Mouse (Mus musculus): Measurements from ENCODE around the gene Mob1b.

The Mob1b gene

DNA sequence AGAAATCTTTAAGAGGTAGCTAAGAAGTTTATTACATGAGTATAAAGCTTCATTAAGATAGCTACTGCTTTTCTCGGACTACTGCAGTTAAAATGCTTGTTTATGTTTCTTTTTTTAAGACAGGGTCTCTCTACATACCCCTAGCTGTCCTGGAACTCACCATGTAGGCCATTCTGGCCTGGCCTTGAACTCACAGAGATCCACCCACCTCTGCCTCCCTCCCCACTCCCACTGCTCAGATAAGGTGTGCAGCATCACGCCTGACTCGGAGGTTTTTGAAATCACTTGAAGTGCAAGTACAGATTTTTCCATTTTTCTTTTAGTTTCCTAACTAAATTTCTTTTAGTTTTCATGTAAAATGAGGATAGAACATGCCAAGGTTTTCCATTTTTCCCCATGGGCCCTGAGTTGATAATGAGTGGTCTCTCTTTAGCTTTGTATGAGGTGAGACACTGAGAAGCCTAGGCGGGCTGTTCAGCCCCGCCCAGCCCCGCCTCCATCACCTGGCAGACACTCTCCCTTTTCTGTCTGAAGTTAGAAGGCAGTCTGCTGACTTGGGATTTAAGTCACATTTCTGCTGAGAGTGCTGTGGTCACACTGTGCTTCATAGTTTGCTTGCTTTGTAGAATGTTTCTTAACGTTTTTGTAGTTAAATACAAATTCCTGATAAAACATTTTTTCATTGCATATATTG is 61.6 kb downstream of the Mob1b start:
- no peak for DNase-seq (ENCODE audit: low spot score in 2 of 2)

DNA sequence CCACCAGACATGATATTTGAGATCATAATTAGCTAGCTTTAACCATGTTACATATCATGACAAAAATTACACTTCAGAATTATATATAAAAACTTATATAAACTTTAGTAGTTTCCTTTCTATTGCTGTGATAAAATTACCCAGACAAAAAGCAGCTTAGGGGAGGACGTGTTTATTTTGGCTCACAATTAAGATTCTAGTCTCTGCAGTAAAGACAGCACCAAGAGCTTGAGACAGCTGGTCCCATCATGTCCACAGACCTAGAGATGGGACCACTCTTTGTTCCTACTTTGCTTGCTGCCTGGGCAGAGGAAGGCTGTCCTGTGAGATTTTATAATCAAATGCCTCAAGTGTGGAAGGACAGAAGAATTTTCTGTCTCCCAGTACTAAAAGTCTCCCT is 64.4 kb downstream of the Mob1b start:
- DNase-seq (ENCODE audit: low spot score in 2 of 2): no peak

DNA sequence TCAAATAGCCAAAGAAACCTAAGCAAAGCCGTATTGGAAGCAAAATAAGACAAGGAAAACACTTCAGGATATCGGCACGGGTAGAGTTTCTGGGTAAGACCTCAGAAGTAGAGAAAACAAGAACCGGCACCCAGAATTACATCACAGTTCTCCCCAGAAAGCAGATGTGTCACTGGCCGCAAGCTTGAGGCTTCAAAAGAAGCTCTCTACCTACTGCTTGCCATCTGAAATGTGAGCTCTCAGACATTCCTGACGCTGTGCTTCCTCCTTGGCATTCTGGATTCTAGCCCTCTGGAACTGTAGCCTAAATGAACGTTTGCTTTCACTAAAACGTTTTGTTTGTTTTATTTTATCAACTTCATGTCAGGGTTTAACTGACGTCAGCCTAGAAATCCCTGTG is 70.0 kb downstream of the Mob1b start:
- no peak for DNase-seq (ENCODE audit: low spot score in 2 of 2)

DNA sequence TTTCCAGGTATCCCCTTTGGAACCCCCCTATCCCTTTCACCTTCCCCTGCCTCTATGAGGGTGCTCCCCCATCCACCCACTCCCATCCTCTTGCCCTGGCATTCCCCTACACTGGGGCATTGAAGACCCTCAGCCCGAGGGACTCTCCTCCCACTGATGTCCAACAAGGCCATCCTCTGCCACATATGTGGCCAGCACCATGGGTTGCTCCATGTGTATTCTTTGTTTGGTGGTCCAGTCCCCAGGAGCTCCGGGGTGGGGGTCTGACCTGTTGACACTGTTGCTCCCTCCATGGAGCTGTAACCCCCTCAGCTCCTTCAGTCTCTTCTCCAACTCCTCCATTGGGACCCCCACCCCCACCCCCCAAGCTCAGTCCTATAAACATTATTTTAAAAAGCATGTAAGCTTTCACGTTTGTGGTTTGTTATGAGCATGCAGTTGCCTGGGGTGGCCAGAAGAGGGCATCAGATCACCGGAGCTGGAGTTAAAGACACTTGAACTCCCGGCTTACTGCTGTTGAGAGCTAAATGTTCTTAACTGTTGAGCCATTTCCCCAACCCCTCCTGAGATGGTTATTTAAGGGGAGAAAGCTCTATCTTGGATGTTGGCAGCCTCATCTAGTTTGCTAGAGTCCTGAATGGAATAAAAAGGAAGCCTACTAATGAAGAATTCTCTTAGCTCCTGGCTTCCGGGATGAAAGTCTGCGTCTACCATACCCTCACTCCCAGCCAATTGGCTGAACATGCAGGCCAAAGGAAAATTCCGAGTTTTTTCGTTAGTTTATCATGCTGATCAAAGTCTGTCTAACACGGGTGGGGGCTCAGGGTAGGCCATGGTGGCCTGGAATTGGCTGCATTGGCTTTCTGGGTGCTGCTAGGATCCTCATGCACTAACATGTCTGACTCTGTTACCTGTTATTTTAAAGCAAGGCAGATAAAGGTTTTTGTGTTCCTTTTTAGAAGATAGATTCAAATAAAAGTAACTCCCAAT is 70.9 kb downstream of the Mob1b start:
- peak in 1 of 2 experiments; percentile 55 for DNase-seq (ENCODE audit: low spot score in 2 of 2)

DNA sequence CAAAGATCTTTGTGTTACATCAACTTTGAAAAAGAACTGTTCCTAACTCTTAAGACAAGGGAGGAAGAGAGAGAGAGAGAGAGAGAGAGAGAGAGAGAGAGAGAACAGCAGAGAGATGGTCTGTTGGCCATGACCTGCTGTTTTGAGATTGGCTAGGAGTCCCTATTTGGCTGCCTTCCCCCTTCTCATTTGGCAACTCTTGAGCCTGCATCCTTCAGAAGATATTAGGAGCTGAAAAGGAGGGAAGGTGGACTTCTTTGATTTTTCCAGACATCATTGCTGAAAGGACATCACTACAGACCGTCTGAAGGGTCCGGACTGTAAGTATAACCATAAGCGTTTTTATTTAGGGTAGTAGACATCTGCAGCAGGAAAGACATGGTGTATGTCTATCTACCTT is 73.0 kb downstream of the Mob1b start:
- no peak for DNase-seq (ENCODE audit: low spot score in 2 of 2)

DNA sequence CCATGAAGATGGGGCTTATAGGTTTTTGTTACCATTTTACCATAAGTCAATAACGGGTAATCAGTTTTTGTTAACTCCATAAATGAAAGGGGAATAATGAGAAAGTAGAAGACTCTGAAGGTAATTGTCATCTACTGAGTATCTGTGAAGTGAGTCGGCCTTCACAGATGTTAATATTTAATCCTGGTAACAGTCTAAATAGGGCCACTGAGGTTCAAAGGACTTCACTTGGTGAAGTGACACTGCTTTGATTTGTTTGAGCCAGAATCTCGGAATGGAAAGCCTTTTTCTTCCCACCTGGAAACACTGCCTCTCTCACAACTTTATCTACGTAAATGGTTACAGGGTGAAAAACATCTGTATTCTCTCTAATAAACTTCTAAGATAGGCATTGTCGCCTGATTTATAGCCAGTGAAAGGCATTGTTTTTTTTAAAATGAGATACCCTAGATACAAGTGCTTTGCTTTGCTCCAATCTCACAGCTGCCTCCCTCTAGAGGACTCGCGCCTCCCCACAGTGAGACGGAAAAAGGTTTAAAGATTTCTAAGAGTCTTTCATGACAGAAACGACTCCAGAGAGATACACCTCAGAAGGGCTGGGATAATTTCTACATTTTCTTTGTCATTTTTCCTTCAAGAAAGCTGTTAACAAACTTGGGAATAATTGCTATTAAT is 75.4 kb downstream of the Mob1b start:
- DNase-seq (ENCODE audit: low spot score in 2 of 2): no peak

DNA sequence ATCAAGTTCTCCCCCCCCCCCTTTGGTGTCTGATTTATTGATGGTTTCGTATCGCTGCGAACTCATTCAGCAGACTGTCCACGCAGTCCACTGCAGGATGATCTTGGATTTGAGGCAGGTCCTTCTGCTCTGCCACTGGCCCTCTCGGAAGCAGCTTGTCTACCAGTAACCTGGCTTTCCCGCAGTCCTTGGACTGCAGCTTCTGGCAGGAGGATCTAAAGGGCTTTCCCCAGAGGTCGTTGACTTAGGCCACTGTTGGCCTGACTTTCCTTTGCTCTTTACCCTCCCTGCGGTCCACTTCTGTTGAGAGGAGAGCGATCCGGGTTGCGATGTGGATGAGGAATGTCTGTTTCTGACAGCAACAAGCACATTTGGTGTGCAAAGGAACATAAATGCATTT is 75.9 kb downstream of the Mob1b start:
- no peak for DNase-seq (ENCODE audit: low spot score in 2 of 2)

DNA sequence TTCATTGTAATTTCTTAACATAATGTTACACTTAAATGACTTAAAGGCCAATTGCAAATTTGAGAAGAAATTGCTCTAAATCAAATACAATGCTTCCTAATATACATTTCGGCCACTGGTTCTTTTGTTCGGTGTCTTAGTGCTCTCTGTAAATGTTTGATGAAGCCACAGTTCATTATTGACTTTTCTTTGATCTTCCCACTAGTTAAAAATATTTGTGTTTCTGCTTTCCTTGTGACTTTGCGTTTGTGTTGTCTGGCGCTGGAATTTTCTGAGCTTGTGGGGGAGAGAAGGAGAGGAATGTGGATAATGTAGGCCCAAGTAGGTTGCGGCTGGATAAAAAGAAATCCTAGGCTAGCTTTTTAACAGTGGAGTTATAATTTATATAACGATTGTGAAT is 76.5 kb downstream of the Mob1b start:
- DNase-seq (ENCODE audit: low spot score in 2 of 2): no peak

DNA sequence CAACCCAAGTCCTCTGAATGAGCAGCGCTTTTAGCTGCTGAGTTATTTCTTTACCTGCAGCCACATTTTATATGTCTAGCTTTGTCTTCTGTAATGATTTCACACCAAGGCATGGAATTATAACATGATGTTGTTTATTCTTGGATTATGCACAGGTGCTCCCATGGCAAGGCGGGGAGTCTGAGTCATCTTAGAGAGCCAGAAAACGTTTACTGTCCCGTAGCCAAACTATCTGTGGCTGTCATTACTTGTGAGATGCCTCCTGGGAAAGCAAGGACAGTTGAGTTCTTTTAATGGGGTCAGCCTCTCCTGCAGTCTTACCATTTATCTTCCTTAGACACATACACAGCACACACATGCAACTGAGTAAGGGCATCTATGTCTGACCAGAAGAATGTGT is 85.0 kb downstream of the Mob1b start:
- no peak for DNase-seq (ENCODE audit: low spot score in 2 of 2)

DNA sequence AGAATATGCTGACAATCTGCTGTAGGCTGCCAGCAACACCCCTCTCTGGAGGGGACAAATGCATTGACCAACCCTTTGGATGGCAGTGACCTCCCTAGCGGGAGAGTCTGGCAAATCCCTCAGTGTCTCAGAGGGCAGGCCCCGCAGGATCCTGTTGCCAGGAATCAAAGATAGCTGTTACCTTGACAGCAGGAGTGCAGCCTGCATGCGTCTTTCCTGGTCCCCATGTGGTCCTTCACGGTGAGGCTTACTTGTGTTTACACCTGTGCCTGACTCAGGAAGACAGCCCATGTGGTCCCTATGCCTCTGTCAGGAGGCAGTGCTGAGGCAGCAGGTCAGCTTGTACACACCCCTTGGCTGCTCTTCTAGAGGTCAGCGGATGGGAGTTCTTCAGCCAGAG is 85.6 kb downstream of the Mob1b start:
- no peak for DNase-seq (ENCODE audit: low spot score in 2 of 2)

DNA sequence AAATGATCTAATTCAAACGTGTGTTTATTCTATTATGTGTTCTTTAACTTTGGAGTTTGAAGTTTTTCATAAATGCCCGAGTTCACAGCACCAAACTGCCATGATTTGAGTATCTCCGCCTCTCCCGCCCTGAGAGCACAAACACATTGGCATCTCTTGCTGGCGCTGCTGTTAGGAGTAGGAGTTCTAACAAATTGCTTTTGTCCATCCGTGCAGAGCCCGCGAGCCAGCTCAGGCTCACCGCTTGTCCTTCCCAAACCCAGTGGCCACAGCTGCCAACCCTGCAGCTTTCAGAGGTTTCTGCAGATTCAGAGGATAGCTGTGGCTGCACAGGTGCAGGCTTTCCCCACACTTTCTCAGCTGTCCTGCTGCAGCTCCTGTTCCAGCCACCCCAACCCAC is 86.7 kb downstream of the Mob1b start:
- DNase-seq (ENCODE audit: low spot score in 2 of 2): no peak

DNA sequence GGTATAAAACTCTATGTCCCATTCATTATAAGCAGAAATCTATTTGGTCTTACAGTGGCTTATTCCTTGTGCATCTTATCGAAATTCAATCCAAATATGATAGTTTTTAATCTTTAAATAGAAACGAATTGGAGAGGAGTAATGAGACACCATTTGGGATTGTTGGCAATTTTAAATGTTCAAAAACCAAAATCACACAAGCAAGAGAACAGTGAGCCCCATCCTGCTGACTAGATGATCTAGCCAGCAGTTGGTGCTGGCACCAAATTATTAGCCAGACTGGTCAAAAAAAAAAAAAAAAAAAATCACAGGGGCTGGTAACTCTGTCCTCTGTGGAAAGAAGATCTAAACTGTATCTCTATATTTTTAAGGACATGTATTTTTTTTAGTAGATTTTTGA is 92.5 kb downstream of the Mob1b start:
- DNase-seq (ENCODE audit: low spot score in 2 of 2): no peak
